Mouse (Mus musculus): ENCODE data around the gene Stam2.

Gene Stam2

DNA sequence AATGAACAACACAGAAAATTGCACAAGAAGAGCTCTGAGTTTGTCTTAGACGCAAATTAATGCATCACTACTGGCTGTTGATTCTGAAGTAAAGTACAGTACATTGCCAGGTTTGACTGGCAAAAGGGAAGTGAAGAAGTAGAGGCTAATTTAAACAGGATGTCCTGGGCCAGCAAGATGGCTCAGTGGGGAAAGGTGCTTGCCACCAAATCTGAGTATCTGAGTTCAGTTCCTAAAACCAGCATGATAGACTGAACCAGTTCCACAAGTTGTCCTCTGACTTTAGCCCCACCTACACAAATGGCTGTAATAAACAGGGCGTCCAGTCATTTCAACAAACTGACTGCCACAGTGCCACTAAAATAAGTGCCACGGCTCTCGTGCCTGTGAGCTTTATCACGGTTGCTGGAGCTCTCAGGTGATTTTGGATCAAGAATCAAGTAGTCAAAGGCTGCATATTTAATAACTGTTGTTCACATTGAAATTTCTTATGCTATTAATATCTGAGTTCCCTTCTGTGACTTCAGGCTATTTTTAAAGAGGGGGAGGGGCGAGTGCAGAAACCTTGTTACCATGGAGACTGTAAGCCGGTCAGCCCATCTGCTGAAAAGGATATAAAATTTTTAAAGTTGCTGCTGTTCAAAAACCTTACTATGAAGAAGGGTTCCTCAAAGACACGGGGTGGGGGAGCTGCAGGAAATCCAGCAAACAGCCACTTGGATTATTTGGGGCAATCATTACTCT, 94.7 kb downstream of the Stam2 start:
- DNase-seq: no peak

DNA sequence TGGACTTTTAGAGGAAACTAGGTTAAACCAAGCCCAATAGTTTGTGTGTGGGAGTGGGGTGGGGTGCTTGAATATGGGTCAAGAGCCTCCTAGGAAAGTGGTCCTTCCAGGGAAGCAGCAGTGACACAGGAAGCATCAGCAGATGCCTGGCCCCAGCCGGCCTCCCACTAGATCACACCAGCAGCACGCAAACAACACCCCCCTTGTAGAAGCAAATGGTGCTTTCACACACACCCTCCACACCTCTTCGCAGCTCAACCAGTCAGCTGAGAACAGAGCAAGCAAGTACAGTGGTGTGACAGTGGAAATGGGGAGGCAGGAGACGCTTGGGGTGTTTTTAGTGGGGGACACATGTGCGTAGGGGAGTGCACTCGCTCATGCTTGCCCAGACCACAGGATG, 98.4 kb downstream of the Stam2 start:
- DNase-seq: no peak

Measured in kidney, postnatal 36 days (tissue).